Mouse (Mus musculus): ENCODE results near the gene Prkcd. TPM values are rescaled to one million over a fixed set of nuclear protein-coding genes. Genes with fewer than 3 reads are reported as not detected.

Prkcd gene
- polyA plus RNA-seq, 1 experiment from 2014 or later = 20.8 TPM

- Histone ChIP-seq H3K4me1 (peaks cover 24% of the 10 kb centered on the region), H3K9me3 (replicated peaks) (no peaks in the 10 kb centered on the region), H3K4me3 (no peak overlapping the region), H3K27ac (replicated peaks) (no peak overlapping the region), H3K36me3 (no peaks in the 10 kb centered on the region), H3K27me3 (ENCODE audit: low read depth, poor library complexity, severe bottlenecking) (peaks cover 22% of the 10 kb centered on the region)
- 88% methylated on average over 5 of the region's 5 CpGs for WGBS
- DNase-seq (ENCODE audit: low spot score) = no peak
These were observed 5.0 kb upstream of the Prkcd start for GRCm38 (mm10) chr14:30630811-30631576.

- no peak for DNase-seq (ENCODE audit: low spot score)
- Histone ChIP-seq H3K27me3 (ENCODE audit: low read depth, poor library complexity, severe bottlenecking) (peaks cover 34% of the 10 kb centered on the region), H3K4me3 (no peak overlapping the region), H3K36me3 (no peaks in the 10 kb centered on the region), H3K4me1 (peaks cover 36% of the 10 kb centered on the region), H3K9me3 (replicated peaks) (no peaks in the 10 kb centered on the region), H3K27ac (replicated peaks) (no peak overlapping the region)
- 47% methylated on average over 4 of the region's 4 CpGs for WGBS
These were observed 3.8 kb upstream of the Prkcd start for GRCm38 (mm10) chr14:30629839-30630238.

- DNase-seq (ENCODE audit: low spot score) = no peak
- H3K4me1 ChIP-seq = peaks cover 42% of the 10 kb centered on the region
These were observed 2.2 kb upstream of the Prkcd start for GRCm38 (mm10) chr14:30628235-30628634.

DNA sequence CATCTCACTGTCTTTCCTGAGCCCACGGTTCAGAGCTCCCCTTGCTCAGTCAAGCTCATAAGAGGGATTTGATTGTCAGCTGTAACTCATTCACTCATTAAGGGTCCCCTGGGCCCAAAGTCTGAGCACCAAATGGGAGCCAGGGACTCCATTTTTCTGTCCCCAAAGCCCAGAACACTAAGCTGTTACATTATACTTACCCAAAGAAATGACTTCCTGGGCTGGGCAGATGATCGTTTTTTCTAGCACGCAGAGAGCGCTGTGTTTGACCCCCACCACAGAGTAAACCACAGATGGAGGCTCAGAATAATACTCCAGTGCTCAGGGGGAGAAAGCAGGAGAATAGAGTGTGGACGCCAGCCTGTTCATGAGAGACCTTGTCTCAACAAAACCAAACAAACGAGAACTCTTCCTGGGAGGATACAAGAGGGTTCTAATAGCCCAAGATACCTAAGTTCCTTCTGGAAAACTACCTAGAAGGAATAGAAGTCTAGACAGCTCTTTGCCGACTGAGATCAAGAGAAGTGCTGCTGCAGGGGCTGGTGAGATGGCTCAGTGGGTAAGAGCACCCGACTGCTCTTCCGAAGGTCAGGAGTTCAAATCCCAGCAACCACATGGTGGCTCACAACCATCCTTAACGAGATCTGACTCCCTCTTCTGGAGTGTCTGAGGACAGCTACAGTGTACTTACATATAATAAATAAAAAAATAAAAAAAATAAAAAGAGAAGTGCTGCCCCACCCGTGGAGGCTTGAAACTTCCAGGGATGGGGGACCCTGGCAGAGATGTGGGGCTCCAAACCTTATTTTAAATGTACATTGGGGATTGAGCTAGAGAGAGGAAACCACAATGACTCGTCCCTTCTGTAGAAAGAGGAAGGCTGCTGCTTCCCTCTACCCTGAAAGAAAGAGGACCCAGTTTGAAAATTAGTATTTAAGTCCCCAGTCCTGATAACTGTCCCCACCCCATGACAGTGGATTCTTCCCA is 1.0 kb upstream of the Prkcd start:
- Histone ChIP-seq H3K4me1 (peaks cover 38% of the 10 kb centered on the region), H3K36me3 (no peaks in the 10 kb centered on the region), H3K9me3 (replicated peaks) (no peaks in the 10 kb centered on the region), H3K27me3 (ENCODE audit: low read depth, poor library complexity, severe bottlenecking) (peaks cover 49% of the 10 kb centered on the region), H3K27ac (replicated peaks) (peak overlapping the region; percentile 79), H3K4me3 (peak overlapping the region; percentile 69)
- WGBS = 62% methylated on average over 12 of the region's 12 CpGs
- DNase-seq (ENCODE audit: low spot score) = no peak

More at GRCm38 (mm10) chr14:30628235-30628634, 2.2 kb upstream of the Prkcd start:
- whole genome bisulfite sequencing = 92% methylated on average over 5 of the region's 5 CpGs
- Histone ChIP-seq H3K27ac (replicated peaks) (no peak overlapping the region), H3K36me3 (no peaks in the 10 kb centered on the region), H3K4me3 (no peak overlapping the region), H3K9me3 (replicated peaks) (no peaks in the 10 kb centered on the region), H3K27me3 (ENCODE audit: low read depth, poor library complexity, severe bottlenecking) (peaks cover 49% of the 10 kb centered on the region)

DNA sequence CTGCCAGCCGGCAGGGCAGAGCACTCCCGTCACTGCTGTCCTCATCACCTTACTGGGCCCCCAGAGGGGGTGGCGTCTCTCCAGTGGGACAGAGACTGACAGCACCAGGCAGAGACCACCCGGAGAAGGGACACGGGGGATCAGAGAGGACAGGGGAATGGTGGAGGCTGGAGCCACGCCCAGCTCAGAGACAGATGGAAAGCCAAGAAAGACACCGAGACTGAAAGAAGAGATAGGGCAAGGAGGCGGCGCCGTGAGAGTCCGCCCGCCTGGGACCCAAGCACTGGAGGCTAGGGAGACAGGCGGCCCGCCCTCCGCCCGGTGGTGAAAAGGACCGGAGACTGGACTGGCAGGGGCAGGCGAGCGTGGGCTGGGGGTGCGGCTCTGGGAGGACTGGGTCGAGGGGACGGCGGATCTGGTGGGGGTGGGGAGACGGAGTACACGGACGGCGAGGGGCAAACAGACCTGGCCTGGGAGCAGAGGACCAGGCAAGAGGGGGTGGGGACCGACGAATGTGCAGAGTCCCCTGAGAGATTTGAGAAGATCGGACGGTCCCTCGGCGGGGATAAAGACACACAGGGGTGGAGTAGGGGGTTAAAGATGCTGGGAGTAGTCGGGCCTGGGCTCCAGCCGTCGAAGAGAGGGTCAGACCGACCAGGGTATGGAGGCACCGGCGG is 741 bp downstream of the Prkcd start:
- peak overlapping the region; percentile 79 for H3K27ac ChIP-seq (replicated peaks)
- peaks cover 36% of the 10 kb centered on the region for H3K4me1 ChIP-seq
- under 1% methylated on average over 39 of the region's 39 CpGs for WGBS
- no peaks in the 10 kb centered on the region for H3K9me3 ChIP-seq (replicated peaks)
- peak overlapping the region; percentile 69 for H3K4me3 ChIP-seq
- H3K36me3 ChIP-seq = no peaks in the 10 kb centered on the region
- peaks cover 49% of the 10 kb centered on the region for H3K27me3 ChIP-seq (ENCODE audit: low read depth, poor library complexity, severe bottlenecking)
- DNase-seq (ENCODE audit: low spot score) = peak; percentile 60

GRCm38 (mm10) chr14:30624277-30624721 is 1.7 kb downstream of the Prkcd start:
- no peak for DNase-seq (ENCODE audit: low spot score)
- Histone ChIP-seq H3K27ac (replicated peaks) (no peak overlapping the region), H3K9me3 (replicated peaks) (no peaks in the 10 kb centered on the region), H3K4me1 (peaks cover 32% of the 10 kb centered on the region), H3K4me3 (peak overlapping the region; percentile 69), H3K27me3 (ENCODE audit: low read depth, poor library complexity, severe bottlenecking) (peaks cover 49% of the 10 kb centered on the region), H3K36me3 (no peaks in the 10 kb centered on the region)
- WGBS = 66% methylated on average over 8 of the region's 8 CpGs

DNA sequence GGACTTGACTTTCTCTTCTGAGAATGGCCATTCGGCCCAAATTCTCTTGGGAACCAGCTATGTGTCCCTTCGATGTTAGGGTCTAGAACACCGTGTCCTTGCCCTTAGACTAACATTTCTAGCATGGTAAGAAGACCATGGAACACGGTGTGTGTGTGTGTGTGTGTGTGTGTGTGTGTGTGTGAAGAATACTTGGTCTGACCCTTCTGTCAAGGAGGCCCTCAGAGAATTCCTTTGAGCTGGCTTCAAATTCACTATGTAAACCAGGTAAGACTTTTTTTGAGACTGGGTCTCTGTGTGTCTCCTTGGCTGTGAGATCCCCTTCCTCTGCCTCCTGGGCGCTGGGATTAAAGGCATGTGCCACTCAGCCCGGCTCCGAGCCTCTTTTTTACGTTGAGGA is 3.5 kb downstream of the Prkcd start:
- H3K27ac ChIP-seq (replicated peaks) = no peak overlapping the region
- H3K36me3 ChIP-seq = no peaks in the 10 kb centered on the region
- DNase-seq (ENCODE audit: low spot score) = no peak
- H3K4me1 ChIP-seq = peaks cover 29% of the 10 kb centered on the region
- 89% methylated on average over 8 of the region's 8 CpGs for WGBS
- peaks cover 43% of the 10 kb centered on the region for H3K27me3 ChIP-seq (ENCODE audit: low read depth, poor library complexity, severe bottlenecking)
- no peak overlapping the region for H3K4me3 ChIP-seq
- H3K9me3 ChIP-seq (replicated peaks) = no peaks in the 10 kb centered on the region

DNA sequence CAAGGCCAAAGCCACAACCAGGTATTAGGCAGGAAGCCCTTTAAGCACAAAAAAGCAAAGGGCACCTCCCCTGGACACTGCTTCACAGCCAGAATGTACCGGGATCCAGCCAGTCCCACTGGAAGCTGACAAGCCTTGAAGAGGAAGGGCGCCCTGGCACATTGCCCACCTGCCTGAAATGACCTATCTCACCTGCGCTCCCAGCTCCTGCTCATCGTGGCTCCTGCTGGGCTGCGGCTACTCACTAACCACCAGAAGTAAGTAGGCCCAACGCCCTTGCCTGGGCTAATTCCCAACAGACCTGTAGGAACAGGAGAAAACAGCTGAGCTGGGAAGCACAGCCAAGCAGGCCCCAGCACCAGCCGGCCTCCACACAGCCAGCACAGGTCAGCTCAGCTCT is 3.9 kb downstream of the Prkcd start:
- no peaks in the 10 kb centered on the region for H3K9me3 ChIP-seq (replicated peaks)
- no peak overlapping the region for H3K27ac ChIP-seq (replicated peaks)
- no peak for DNase-seq (ENCODE audit: low spot score)
- 84% methylated on average over 7 of the region's 7 CpGs for WGBS
- no peak overlapping the region for H3K4me3 ChIP-seq
- H3K36me3 ChIP-seq = no peaks in the 10 kb centered on the region
- H3K4me1 ChIP-seq = peaks cover 29% of the 10 kb centered on the region
- H3K27me3 ChIP-seq (ENCODE audit: low read depth, poor library complexity, severe bottlenecking) = peaks cover 38% of the 10 kb centered on the region

GRCm38 (mm10) chr14:30619982-30620578 is 5.9 kb downstream of the Prkcd start:
- Histone ChIP-seq H3K4me3 (no peak overlapping the region), H3K9me3 (replicated peaks) (no peaks in the 10 kb centered on the region), H3K27me3 (ENCODE audit: low read depth, poor library complexity, severe bottlenecking) (peaks cover 18% of the 10 kb centered on the region), H3K4me1 (peaks cover 11% of the 10 kb centered on the region), H3K36me3 (no peaks in the 10 kb centered on the region), H3K27ac (replicated peaks) (no peak overlapping the region)
- 83% methylated on average over 7 of the region's 7 CpGs for WGBS
- DNase-seq (ENCODE audit: low spot score) = no peak

- H3K27ac ChIP-seq (replicated peaks) = no peak overlapping the region
- 81% methylated on average over 2 of the region's 2 CpGs for WGBS
- no peak overlapping the region for H3K4me3 ChIP-seq
- H3K36me3 ChIP-seq = no peaks in the 10 kb centered on the region
- DNase-seq (ENCODE audit: low spot score) = no peak
- no peaks in the 10 kb centered on the region for H3K9me3 ChIP-seq (replicated peaks)
- H3K4me1 ChIP-seq = 0 out of 2 replicates have a peak, but pooled peaks cover 2% of the 10 kb centered on the region
- peaks cover 5% of the 10 kb centered on the region; the same call in 1 of the 2 replicates for H3K27me3 ChIP-seq (ENCODE audit: low read depth, poor library complexity, severe bottlenecking)
These were observed 7.2 kb downstream of the Prkcd start for GRCm38 (mm10) chr14:30618746-30619275.

GRCm38 (mm10) chr14:30616751-30617150 is 9.3 kb downstream of the Prkcd start:
- no peaks in the 10 kb centered on the region for H3K9me3 ChIP-seq (replicated peaks)
- H3K36me3 ChIP-seq = no peaks in the 10 kb centered on the region
- no peak overlapping the region for H3K4me3 ChIP-seq
- H3K4me1 ChIP-seq = peaks cover 8% of the 10 kb centered on the region; the same call in 1 of the 2 replicates
- WGBS = 75% methylated on average over 2 of the region's 2 CpGs
- no peaks in the 10 kb centered on the region for H3K27me3 ChIP-seq (ENCODE audit: low read depth, poor library complexity, severe bottlenecking)
- no peak overlapping the region for H3K27ac ChIP-seq (replicated peaks)
- no peak for DNase-seq (ENCODE audit: low spot score)

All from midbrain, embryonic 10.5 days (tissue).